Mouse (Mus musculus) heart, postnatal 0 days (tissue): ENCODE data around the gene Chrm3. TPM values are rescaled to one million over a fixed set of nuclear protein-coding genes. Genes with fewer than 3 reads are reported as not detected.

ENCODE experiments used
- ATAC-seq: fragments of 200-750 bp; cut with Nextera tagmentation; 2 replicates; pipeline ENCODE4 v1.8.0; 2017; ENCODE audit warnings: low read depth, moderate number of reproducible peaks, moderate library complexity; ENCODE audit not compliant: insufficient read depth
- DNase-seq: peaks from one replicate; pipeline ENCODE4 v3.0.0-alpha.2; 2016; ENCODE audit warnings: low spot score
- H3K27ac ChIP-seq: fragments of 300-500 bp; sonication (generic); 2 replicates; pipeline ENCODE4 v1.5.1; 2014; ENCODE audit warnings: low read depth, mild to moderate bottlenecking
- H3K27me3 ChIP-seq: fragments of 300-500 bp; sonication (generic); 2 replicates; pipeline ENCODE4 v1.6.1; 2014; ENCODE audit warnings: low read length, mixed read lengths; ENCODE audit not compliant: control insufficient read depth, insufficient read depth
- H3K36me3 ChIP-seq: fragments of 300-500 bp; sonication (generic); replicated peaks from 2 replicates; pipeline ENCODE4 v1.6.1; 2014; ENCODE audit warnings: low read length, mixed read lengths; ENCODE audit not compliant: control insufficient read depth, insufficient read depth
- H3K4me1 ChIP-seq: fragments of 300-500 bp; sonication (generic); 2 replicates; pipeline ENCODE4 v1.6.1; 2014; ENCODE audit warnings: antibody characterized with exemption; ENCODE audit not compliant: control insufficient read depth, insufficient read depth
- H3K4me2 ChIP-seq: fragments of 300-500 bp; sonication (generic); 2 replicates; pipeline ENCODE4 v1.6.1; 2014; ENCODE audit warnings: low read depth, mild to moderate bottlenecking, low read length, moderate library complexity
- H3K4me3 ChIP-seq: fragments of 300-500 bp; sonication (generic); 2 replicates; pipeline ENCODE4 v1.5.1; 2014; ENCODE audit warnings: low read depth, low read length
- H3K9ac ChIP-seq: fragments of 300-500 bp; sonication (generic); replicated peaks from 2 replicates; pipeline ENCODE4 v1.6.1; 2014; ENCODE audit warnings: low read depth, low read length, mixed read lengths
- H3K9me3 ChIP-seq: fragments of 300-500 bp; sonication (generic); replicated peaks from 2 replicates; pipeline ENCODE4 v1.6.1; 2016; ENCODE audit warnings: low read length; ENCODE audit not compliant: control insufficient read depth
- CTCF ChIP-seq: IDR thresholded peaks from 2 replicates; pipeline ENCODE4 v1.5.1; 2016; ENCODE audit warnings: antibody characterized with exemption, control low read depth, low read depth
- EP300 ChIP-seq: IDR thresholded peaks from 2 replicates; pipeline ENCODE4 v1.6.1; 2016; ENCODE audit warnings: antibody characterized with exemption, low read depth
- WGBS: fragments of 180-500 bp; shearing (Covaris S2); extraction: QIAGEN DNeasy Blood & Tissue Kit; methylation state at CpG from one replicate; pipeline ENCODE4 v1.1.7; 2014; 5-methylcytosine and 5-hydroxymethylcytosine counted together
- polyA plus RNA-seq: library from polyadenylated mRNA; unstranded; fragments of >200 nt; fragmentation: Nextera tagmentation; extraction: Ambion mirVana; gene quantifications from 2 replicates; pipeline ENCODE4 v1.2.1, GENCODE M21; 2015
- total RNA-seq: library from RNA; depleted of rRNA; stranded (reverse); fragments of >200 nt; gene quantifications from 2 replicates; pipeline ENCODE4 v1.2.3, GENCODE M21; 2014; ENCODE audit warnings: low replicate concordance

The Chrm3 gene
- total and polyA plus RNA-seq, 2 experiments from 2014 or later, result 0.26 to 0.31 TPM

GRCm38 (mm10) chr13:9949091-9949490 is 411.6 kb downstream of the Chrm3 start:
- no peaks in the 10 kb centered on the region for H3K36me3 ChIP-seq
- TF ChIP-seq CTCF (no peak), EP300 (no peak)
- no peak overlapping the region for H3K4me3 ChIP-seq
- no peak overlapping the region for H3K27ac ChIP-seq
- DNase-seq (no peak), ATAC-seq (no peak)
- H3K9ac ChIP-seq, result no peak overlapping the region
- 84% methylated on average over 4 of the region's 4 CpGs for WGBS
- no peak overlapping the region for H3K4me2 ChIP-seq
- H3K4me1 ChIP-seq, result no peaks in the 10 kb centered on the region
- no peaks in the 10 kb centered on the region for H3K9me3 ChIP-seq
- no peaks in the 10 kb centered on the region for H3K27me3 ChIP-seq

- WGBS, result 50% methylated on average over 1 of the region's 1 CpGs
- Histone ChIP-seq H3K9ac (no peak overlapping the region), H3K36me3 (no peaks in the 10 kb centered on the region), H3K4me2 (no peak overlapping the region), H3K4me3 (no peak overlapping the region), H3K27ac (no peak overlapping the region), H3K4me1 (no peaks in the 10 kb centered on the region), H3K27me3 (no peaks in the 10 kb centered on the region), H3K9me3 (no peaks in the 10 kb centered on the region)
- no peak for DNase-seq
- ATAC-seq, result no peak
- TF ChIP-seq EP300, result no peak
- no peak for TF ChIP-seq CTCF
Observed at GRCm38 (mm10) chr13:9940186-9940585, 420.5 kb downstream of the Chrm3 start.

- no peak overlapping the region for H3K9ac ChIP-seq
- DNase-seq, result peak; percentile 53
- no peaks in the 10 kb centered on the region for H3K9me3 ChIP-seq
- no peak overlapping the region for H3K4me3 ChIP-seq
- H3K27ac ChIP-seq, result no peak overlapping the region
- WGBS, result 35% methylated on average over 3 of the region's 3 CpGs
- ATAC-seq, result peak; percentile 58; the same call in 1 of the 2 replicates
- TF ChIP-seq EP300 (no peak), CTCF (no peak)
- no peaks in the 10 kb centered on the region for H3K4me1 ChIP-seq
- H3K27me3 ChIP-seq, result no peaks in the 10 kb centered on the region
- H3K4me2 ChIP-seq, result no peak overlapping the region
- H3K36me3 ChIP-seq, result no peaks in the 10 kb centered on the region
Observed at GRCm38 (mm10) chr13:9938798-9939485, 421.7 kb downstream of the Chrm3 start.

GRCm38 (mm10) chr13:9932714-9933113 is 427.9 kb downstream of the Chrm3 start:
- Histone ChIP-seq H3K4me2 (no peak overlapping the region), H3K9me3 (no peaks in the 10 kb centered on the region), H3K27me3 (no peaks in the 10 kb centered on the region), H3K4me1 (no peaks in the 10 kb centered on the region), H3K27ac (no peak overlapping the region), H3K36me3 (no peaks in the 10 kb centered on the region), H3K4me3 (no peak overlapping the region), H3K9ac (no peak overlapping the region)
- no peak for TF ChIP-seq EP300
- no peak for TF ChIP-seq CTCF
- no peak for ATAC-seq
- WGBS, result 71% methylated on average over 4 of the region's 4 CpGs
- no peak for DNase-seq

- Histone ChIP-seq H3K4me2 (no peak overlapping the region), H3K9ac (no peak overlapping the region), H3K27me3 (no peaks in the 10 kb centered on the region), H3K36me3 (no peaks in the 10 kb centered on the region), H3K27ac (no peak overlapping the region), H3K4me3 (no peak overlapping the region), H3K9me3 (no peaks in the 10 kb centered on the region), H3K4me1 (no peaks in the 10 kb centered on the region)
- 65% methylated on average over 1 of the region's 1 CpGs for WGBS
- ATAC-seq, result no peak
- no peak for DNase-seq
- TF ChIP-seq EP300, result no peak
Observed at GRCm38 (mm10) chr13:9930606-9931005, 430.0 kb downstream of the Chrm3 start.

GRCm38 (mm10) chr13:9929978-9930377 is 430.7 kb downstream of the Chrm3 start:
- 60% methylated on average over 2 of the region's 2 CpGs for WGBS
- Histone ChIP-seq H3K9me3 (no peaks in the 10 kb centered on the region), H3K4me3 (no peak overlapping the region), H3K4me2 (no peak overlapping the region), H3K9ac (no peak overlapping the region), H3K36me3 (no peaks in the 10 kb centered on the region), H3K27me3 (no peaks in the 10 kb centered on the region), H3K27ac (no peak overlapping the region), H3K4me1 (no peaks in the 10 kb centered on the region)
- ATAC-seq, result no peak
- DNase-seq, result peak; percentile 28
- TF ChIP-seq CTCF (no peak), EP300 (no peak)
